Mouse (Mus musculus) stomach, postnatal 0 days (tissue): ENCODE results near the gene Hist1h2ak.
"Not testable (repeated sequence)": the region's sequence is repeated elsewhere in the genome, so short reads cannot be mapped to it uniquely, and the experiment has no call there.

ENCODE experiments used
- CTCF ChIP-seq: IDR thresholded peaks from 2 replicates; pipeline ENCODE4 v1.5.1; 2016; ENCODE audit warnings: antibody characterized with exemption, low read depth, mild to moderate bottlenecking, moderate library complexity
- EP300 ChIP-seq: optimal IDR thresholded peaks from 2 replicates; pipeline ENCODE3; 2016; ENCODE audit warnings: antibody characterized with exemption

- not testable (repeated sequence) for TF ChIP-seq CTCF, EP300
These were observed 31.8 kb downstream of the Hist1h2ak start, which contains the start of gene Hist1h2bm for GRCm38 (mm10) chr13:21721757-21722372.
